Mouse (Mus musculus) embryonic fibroblast, embryonic 13.5 days (primary cell): ENCODE data around the gene Xntrpc. TPM values are rescaled to one million over a fixed set of nuclear protein-coding genes. Genes with fewer than 3 reads are reported as not detected.

Experiments used
- H3K27ac ChIP-seq: 2 replicates; pipeline ENCODE4 v1.5.1; 2012; ENCODE audit warnings: low read length, control low read depth, inconsistent platforms; ENCODE audit not compliant: insufficient read depth
- H3K4me1 ChIP-seq: 2 replicates; pipeline ENCODE4 v1.6.1; 2011; ENCODE audit warnings: low read length; ENCODE audit not compliant: control insufficient read depth, insufficient read depth
- H3K4me3 ChIP-seq: 2 replicates; pipeline ENCODE4 v1.5.1; 2011; ENCODE audit warnings: mild to moderate bottlenecking, control low read depth, low read length; ENCODE audit not compliant: insufficient read depth
- CTCF ChIP-seq: IDR thresholded peaks from 2 replicates; pipeline ENCODE4 v1.5.1; 2011; ENCODE audit warnings: mild to moderate bottlenecking, control low read depth, low read length, moderate library complexity, borderline replicate concordance; ENCODE audit not compliant: insufficient read depth
- POLR2A ChIP-seq: IDR thresholded peaks from 2 replicates; pipeline ENCODE4 v1.6.1; 2011; ENCODE audit warnings: low read depth, mild to moderate bottlenecking, control low read depth, low read length, moderate library complexity
- polyA plus RNA-seq: library from polyadenylated mRNA; stranded (reverse); fragments of >200 nt; gene quantifications from 2 replicates; pipeline ENCODE4 v1.2.4, GENCODE M21; 2011; ENCODE audit warnings: low read depth; ENCODE audit not compliant: missing spikeins, insufficient read length

The Xntrpc gene
- polyA plus RNA-seq, 1 experiment = 0.93 TPM

GRCm38 (mm10) chr7:102078517-102078916 is 13.0 kb downstream of the Xntrpc start:
- Histone ChIP-seq H3K27ac (no peak overlapping the region), H3K4me3 (no peak overlapping the region), H3K4me1 (no peaks in the 10 kb centered on the region)
- no peak for TF ChIP-seq POLR2A
- TF ChIP-seq CTCF = no peak

GRCm38 (mm10) chr7:102080311-102080710 is 14.8 kb downstream of the Xntrpc start:
- no peak overlapping the region for H3K27ac ChIP-seq
- H3K4me3 ChIP-seq = no peak overlapping the region
- H3K4me1 ChIP-seq = no peaks in the 10 kb centered on the region
- TF ChIP-seq CTCF = no peak
- no peak for TF ChIP-seq POLR2A

- no peak for TF ChIP-seq CTCF
- TF ChIP-seq POLR2A = no peak
Observed at GRCm38 (mm10) chr7:102081784-102082183, 16.3 kb downstream of the Xntrpc start.

GRCm38 (mm10) chr7:102082816-102083215 is 17.3 kb downstream of the Xntrpc start, which contains the start of gene Trpc2:
Gene Trpc2, plus strand, starts transcription at chr7:102083116.
- Histone ChIP-seq H3K27ac (no peak within 1 kb of the TSS), H3K4me1 (no peaks in the 10 kb centered on the region), H3K4me3 (no peak within 1 kb of the TSS)
- no peak for TF ChIP-seq CTCF
- TF ChIP-seq POLR2A = no peak

More at GRCm38 (mm10) chr7:102081784-102082183, 16.3 kb downstream of the Xntrpc start:
- Histone ChIP-seq H3K4me1 (no peaks in the 10 kb centered on the region), H3K27ac (no peak overlapping the region), H3K4me3 (no peak overlapping the region)

GRCm38 (mm10) chr7:102084041-102084696 is 18.7 kb downstream of the Xntrpc start:
- TF ChIP-seq CTCF = no peak
- TF ChIP-seq POLR2A = no peak
- Histone ChIP-seq H3K4me1 (no peaks in the 10 kb centered on the region), H3K27ac (no peak overlapping the region), H3K4me3 (no peak overlapping the region)

GRCm38 (mm10) chr7:102087336-102087735 is 21.8 kb downstream of the Xntrpc start:
- Histone ChIP-seq H3K4me3 (no peak overlapping the region), H3K27ac (no peak overlapping the region), H3K4me1 (no peaks in the 10 kb centered on the region)
- TF ChIP-seq POLR2A (no peak), CTCF (no peak)

- no peaks in the 10 kb centered on the region for H3K4me1 ChIP-seq
- H3K4me3 ChIP-seq = no peak overlapping the region
- TF ChIP-seq CTCF (no peak), POLR2A (no peak)
- no peak overlapping the region for H3K27ac ChIP-seq
Observed at GRCm38 (mm10) chr7:102099760-102100661, 34.5 kb downstream of the Xntrpc start.

GRCm38 (mm10) chr7:102100868-102101267 is 35.4 kb downstream of the Xntrpc start:
- H3K4me3 ChIP-seq = no peak overlapping the region
- H3K27ac ChIP-seq = no peak overlapping the region
- TF ChIP-seq POLR2A = no peak
- no peak for TF ChIP-seq CTCF
- H3K4me1 ChIP-seq = no peaks in the 10 kb centered on the region

- TF ChIP-seq CTCF (no peak), POLR2A (no peak)
- H3K27ac ChIP-seq = no peak within 1 kb of the TSS
- no peak within 1 kb of the TSS for H3K4me3 ChIP-seq
- no peaks in the 10 kb centered on the region for H3K4me1 ChIP-seq
Observed at GRCm38 (mm10) chr7:102101487-102101886, 36.0 kb downstream of the Xntrpc start, which contains the start of gene Art1. Gene Art1, plus strand, starts transcription at chr7:102101743.

- H3K4me1 ChIP-seq = no peaks in the 10 kb centered on the region
- TF ChIP-seq CTCF = no peak
- TF ChIP-seq POLR2A = no peak
- H3K4me3 ChIP-seq = no peak overlapping the region
- no peak overlapping the region for H3K27ac ChIP-seq
Observed at GRCm38 (mm10) chr7:102102241-102102640, 36.7 kb downstream of the Xntrpc start.
